Mouse (Mus musculus) induced T-regulatory cell, adult 2 months (primary cell): Measurements from ENCODE around the gene Sgcd.

Experiments
- DNase-seq: peaks from one replicate; pipeline ENCODE4 v3.0.0-alpha.2; 2012; ENCODE audit warnings: low read depth

Sgcd gene

DNA sequence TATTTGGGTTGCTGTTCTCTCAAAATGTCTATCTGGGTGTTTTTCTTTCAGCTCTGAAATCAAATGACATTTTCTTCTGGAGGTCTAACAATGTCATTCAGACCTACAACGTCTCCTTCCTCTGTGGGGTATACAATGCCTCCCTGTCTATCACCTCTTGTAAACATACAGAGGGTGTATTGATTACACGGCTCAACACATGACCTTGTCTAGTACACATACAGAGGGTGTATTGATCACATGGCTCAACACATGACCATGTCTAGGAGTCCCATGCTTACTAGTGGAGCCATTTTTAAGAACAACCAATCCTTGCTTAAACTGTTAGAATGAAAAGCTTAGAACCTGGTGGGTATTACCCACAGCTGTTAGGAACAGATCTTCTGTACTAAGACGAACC, 858.3 kb downstream of the Sgcd start:
- no peak for DNase-seq

DNA sequence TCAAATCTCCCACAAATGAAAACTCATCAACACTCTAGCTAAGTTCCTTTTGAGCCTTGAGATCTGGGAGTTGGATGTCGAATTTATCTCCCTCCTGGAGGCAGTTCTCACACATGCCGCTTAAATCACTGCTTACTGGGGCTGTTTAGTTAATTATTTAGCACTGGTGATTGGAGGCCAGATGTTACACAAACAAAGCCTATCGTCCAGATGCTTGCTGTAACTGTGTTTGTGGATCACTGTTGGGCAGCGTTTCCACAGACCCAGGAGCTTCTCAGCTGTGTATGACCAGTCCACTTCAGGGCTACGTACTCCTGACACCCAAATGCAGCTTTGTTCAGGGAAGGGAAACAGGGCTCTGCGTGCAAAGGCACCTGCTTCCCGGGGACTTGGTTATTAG, 858.8 kb downstream of the Sgcd start:
- DNase-seq: no peak

DNA sequence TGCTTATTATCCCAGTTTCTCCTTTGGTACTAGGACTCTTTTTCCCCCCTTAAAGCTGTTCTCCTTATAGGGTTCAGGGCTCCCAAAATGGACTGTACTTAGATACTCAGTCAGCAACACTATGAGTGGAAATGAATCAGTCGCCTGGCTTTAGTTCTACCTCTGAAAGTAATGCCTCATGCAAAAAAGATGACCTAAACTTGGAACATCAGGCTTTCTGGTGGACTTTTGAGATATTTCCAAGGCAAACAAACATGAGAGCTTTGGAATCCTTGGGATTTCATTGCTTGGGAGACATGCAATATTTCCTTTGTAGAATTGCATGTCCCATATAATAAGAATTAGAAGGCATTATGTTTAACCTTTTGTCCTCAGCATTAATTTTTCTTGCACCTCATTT, 859.6 kb downstream of the Sgcd start:
- DNase-seq: no peak

DNA sequence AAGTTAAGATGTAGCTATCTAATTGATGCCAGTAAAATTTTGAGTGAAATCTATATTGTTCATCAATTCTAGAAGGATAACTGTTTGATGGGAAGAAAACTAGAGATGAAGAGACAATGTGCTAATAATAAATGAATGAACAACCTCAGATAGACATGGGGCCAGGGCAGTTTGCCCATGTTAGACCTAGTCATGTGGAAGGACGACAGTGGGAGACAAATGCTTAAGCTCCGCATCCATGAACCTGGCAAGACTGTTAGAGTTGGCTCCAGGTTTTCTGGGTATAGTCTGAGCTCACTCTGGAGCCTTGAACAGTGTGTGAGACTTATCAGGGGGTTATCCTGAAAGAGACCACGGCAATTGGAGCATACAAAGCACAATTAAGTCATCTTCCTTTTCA, 860.4 kb downstream of the Sgcd start:
- no peak for DNase-seq

DNA sequence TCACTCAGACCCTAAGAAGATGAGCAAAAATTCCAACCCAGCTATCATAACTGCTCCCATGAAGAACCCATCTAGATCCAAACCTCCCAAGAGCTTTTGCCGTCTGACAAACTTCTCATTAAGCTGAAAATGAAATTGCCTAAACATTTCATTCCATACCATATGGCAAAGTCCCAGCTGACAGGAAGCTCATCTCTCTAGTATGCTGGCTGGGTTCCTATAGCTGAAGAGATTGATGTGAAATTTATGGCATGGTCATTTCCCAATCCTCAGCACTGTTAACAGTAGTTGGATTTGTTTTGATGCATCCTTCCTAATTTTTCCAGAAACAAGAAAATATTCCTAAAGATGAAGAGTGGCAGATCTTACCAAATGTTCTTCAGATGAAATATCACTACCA, 867.9 kb downstream of the Sgcd start:
- no peak for DNase-seq

DNA sequence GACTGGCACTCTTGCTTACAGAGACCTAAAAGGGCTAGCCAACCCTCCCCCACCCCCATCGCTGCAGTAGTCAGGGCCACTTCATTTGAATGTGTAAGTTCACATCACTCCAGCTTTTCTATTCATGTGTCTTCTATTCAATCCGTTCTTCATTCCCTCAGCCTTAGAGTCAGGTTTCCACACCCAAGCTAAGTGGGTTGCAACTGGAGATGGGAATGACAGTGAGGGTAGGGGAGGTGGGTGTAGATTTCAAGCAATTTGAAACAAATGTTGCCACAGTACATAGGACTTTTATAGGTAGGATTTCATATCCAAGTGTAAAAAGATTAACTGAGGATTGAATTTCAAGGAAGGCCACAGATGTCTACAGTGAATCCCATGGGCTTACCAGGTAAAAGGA, 870.9 kb downstream of the Sgcd start:
- DNase-seq: no peak

DNA sequence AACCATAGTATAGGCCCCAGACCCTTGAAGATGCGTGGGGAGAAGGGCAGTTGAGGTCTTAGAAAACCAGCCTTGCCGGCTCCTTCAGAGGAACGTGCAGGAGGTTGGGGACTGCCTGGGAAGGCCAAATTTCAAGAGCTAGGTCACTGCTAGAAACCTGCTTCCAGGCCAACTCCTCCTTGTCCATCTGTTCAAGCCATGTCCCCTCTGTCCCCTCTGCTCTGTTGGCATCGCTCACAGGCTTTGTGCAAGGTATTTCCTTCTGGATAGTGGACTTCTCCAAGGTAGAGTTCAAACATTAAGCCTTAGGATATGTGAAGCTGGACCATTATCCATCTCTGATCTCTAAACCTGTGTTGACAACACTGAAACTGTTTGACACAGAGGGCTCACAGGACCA, 874.4 kb downstream of the Sgcd start:
- no peak for DNase-seq

DNA sequence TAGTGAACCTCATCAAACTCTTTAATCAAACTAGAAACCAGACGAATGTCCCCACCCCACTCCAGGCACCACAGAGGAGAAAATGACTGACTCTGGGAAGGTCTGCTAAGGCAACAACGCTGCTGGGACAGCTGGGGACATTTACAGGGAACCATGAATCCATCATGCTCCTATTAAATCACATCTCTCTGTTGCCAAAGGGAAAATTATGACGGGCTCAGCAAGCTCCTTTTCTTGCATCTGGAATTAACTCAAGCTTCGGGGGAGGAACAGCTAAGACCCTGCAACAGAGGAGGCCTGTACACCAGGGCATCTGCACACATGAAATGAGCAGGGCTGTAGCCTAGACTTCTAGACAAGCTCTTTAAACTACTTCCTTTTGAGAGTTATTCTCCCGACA, 875.7 kb downstream of the Sgcd start:
- no peak for DNase-seq

DNA sequence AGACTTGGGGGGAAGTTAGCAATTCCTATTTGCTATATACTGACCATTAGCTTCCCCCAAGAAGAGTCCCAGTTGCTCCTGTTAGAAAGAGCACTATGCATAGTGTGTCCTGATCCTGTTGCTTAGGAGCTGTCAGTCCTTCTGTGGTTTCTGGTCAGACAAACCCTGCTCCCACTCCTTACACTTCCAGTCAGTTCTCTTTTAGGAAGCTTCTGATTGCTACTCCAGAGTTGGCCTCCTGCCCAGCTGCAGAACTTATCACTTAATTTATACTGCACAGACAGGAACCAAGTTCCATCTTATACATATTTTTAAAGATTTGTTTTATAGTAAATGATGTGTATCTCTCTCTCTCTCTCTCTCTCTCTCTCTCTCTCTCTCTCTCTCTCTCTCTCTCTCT, 878.5 kb downstream of the Sgcd start:
- no peak for DNase-seq

DNA sequence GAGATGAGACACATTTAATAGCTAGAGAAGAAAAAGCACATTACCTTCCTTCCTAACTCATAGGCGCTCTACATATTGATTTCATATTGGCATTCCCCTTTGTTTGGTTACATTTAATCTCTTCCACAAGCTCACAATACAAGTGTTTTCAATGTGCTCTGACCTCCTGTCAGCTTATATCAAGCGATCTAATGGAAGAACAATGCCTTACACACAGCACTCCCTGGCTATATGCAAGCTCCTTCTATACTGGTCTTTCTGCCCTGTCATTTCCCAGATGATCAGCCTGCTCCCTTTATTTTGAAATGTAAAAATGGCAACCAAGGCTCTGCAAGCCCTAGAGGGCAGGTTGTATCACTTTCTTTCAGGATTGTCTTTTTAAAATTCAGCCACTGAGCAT, 881.1 kb downstream of the Sgcd start:
- DNase-seq: no peak

DNA sequence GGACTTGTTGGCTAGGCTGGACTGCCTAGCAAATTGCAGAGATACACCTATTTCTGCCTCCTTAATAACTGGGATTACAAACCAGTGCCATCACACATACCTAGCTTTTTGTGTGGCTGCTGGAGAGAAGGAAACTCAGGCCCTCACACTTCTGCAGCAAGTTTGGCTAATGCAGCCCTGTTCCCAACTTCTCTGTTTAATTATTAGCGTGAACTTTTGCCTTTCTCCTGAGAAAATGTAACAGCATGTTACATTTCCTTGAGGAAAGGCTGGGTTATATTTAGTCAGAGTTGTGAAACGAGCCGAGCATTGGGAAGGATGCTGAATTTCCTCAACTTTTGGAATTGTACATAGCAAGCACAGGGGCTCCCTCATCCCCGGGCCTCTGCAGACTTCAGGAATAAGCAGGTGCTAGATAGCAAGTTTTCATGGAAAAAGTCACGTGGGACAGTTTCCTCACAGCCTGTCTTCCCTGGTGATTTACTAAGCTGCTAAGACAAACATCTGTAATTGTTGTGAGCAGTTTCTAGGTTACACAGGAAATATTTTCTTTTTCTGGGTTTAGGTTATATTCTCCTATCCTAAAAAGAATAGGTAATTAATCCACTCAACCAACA, 895.4 kb downstream of the Sgcd start:
- no peak for DNase-seq

DNA sequence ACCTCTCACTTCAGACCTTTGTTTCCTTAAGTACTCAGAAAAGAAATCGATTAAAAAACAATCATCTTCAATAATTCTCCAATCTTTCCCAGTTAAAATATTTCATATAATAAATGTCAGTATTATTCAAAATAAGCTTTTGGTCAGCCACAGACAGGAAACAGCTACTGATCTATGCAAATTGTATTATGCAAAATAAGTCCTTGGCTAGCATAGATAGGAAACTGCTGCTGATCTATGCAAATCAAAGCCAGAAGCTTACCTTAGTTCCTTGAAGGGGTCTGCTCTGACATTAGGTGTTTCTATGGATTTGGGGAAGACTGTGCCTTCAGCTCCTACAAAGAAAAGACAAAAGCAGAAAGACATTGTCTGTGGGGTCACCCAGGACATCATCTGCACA, 906.3 kb downstream of the Sgcd start:
- DNase-seq: no peak

DNA sequence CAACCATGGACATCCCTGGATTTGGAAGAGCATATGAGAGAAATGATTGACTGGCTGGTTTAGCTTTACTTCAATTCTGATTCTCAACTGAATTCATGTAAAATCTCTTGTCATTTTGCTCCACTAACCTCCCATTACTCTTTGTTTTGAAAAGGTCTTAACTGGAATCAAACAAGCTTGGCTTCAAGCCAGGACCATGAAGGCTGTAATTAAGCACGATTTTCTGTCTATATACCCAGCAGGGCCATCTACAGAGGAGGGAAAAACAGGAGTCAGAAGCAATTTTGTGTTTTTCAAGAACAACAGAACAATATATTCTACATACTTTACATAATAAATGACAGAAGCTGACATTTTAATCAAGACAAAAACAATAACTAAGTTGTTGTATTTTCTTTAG, 915.2 kb downstream of the Sgcd start:
- DNase-seq: no peak

DNA sequence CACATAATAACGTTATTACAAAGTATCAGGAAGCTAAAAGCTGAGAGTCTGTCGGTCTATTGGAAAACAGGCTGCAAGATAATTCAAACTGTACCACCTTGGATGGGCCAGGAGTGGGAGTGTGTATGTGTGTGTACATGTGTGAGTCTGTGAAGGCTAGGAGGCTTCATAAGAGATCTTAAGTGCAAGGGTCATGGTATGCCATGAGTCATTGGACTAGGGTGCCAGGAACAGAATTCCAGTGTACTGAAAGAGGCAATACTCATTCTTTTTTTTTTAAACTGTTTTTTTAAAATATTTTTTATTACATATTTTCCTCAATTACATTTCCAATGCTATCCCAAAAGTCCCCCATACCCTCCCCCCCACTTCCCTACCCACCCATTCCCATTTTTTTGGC, 917.6 kb downstream of the Sgcd start:
- no peak for DNase-seq

DNA sequence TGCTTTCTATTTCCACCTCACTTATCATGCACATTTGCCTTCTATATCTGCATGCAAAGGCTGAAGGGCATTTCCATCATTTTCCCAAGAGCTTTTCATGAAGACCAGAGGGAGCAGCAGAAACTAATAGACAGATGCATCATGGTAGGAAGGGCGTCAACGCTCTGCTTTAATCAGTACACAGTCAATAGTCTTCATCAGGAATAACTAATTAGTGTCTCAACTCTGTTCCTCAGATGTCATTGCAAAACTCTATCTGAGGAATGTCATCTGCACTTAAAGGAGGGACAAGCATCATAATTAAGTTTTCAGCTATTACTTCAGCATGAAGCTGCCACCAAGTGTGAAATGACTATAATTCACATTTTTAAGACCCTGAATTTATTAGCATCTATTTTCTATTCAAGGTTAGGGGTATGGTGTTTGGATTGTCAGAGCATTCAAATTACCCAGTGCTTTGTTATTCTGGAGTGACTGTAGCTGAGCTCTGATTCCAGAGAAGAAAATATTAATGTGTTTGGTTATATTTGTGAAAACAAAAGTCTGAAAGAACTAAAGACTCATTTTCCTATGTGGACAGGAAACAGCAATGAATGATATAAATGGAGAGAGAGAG, 918.9 kb downstream of the Sgcd start:
- DNase-seq: no peak

DNA sequence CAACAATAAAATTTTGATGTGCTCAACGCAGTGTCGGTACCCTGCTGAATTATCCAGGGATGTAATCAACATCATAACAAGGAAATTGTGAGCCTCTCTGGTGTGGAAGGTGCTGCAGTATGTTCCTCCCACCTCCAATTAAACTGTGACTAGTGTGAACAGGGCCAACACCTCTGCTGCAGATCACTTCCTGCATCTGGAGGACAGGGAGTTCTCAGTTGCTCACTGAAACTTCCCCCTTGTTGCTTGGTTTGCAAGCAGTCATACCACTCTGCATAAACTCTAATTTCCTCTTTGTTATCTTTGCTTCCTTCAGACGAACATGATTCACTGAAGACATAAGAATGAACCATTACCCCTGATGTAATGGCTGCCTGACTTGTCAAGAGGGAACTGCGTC, 925.1 kb downstream of the Sgcd start:
- no peak for DNase-seq

DNA sequence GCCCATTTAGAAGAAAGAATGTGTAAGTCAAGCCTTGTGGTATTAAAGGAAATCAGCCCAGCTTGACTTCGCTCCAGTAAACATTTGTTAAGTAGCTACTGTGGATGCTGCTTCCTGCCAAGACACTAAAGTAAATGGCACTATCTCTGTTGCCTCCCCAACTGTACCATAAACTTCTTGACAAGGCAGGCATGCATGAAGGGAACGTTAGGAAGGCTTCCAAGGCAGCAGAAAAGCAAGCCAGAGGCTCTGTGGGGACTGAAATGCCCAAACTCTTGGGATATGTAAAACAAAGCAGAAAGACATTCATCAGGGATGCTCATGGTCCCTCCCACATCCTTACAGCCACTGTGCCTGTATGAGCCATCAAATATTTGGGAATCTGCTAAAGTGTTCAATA, 938.4 kb downstream of the Sgcd start:
- DNase-seq: no peak

DNA sequence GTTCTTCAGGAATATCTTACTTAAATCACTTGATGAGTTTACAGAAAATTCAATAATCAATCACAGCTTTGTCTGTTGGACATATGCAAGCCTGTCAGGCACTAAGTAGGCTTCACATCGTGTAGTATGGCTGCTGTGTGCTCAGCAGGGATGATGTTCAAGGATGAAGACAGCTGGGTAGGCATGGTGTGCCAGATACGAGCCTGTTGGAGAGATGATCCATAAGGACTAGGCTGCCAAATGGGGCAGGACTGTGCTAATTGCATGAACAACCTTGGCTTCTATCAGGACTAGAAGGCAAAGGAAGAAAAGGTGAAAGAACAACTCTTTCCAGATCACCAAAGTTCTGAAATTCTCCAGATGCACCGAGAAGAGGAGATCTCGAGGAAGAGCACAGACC, 939.0 kb downstream of the Sgcd start:
- no peak for DNase-seq

DNA sequence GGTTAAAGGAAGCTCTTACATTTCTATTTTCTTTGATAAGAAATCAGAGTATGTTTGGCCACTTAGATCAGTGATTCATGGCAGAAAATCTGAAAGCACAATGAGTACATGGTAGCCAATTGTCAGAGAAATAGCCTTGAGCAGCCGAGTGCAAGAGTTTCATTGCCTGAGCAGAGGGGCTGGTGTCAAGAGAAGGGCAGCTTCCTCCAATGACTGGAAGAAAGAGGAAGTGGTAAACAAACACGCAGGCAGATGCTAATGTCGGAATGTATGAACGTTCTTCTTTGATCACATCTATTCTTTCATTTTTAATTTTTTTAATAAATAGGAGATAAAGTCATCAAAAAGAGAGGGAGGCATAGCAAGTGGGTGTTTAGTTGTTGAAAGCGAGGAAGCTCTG, 956.5 kb downstream of the Sgcd start:
- no peak for DNase-seq

DNA sequence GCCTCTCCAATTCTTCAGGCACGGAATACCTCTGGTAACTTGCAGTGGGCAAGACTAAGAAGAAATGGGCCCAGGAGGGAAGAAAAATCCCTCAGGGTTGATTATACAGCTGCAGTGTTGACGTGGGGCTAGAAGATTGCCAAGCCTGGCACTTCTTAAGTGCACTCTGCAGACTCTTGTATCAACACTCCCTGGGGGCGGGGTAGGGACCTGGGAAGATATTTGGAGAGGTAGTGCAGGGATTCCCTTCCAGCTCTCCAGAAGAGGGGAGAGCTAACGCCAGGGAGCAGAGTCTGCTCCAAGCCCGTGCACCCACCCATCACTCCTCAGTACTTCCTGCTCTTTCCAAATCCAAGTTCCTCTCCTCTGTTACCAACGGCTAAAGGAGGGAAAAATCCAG, 967.9 kb downstream of the Sgcd start:
- DNase-seq: no peak

DNA sequence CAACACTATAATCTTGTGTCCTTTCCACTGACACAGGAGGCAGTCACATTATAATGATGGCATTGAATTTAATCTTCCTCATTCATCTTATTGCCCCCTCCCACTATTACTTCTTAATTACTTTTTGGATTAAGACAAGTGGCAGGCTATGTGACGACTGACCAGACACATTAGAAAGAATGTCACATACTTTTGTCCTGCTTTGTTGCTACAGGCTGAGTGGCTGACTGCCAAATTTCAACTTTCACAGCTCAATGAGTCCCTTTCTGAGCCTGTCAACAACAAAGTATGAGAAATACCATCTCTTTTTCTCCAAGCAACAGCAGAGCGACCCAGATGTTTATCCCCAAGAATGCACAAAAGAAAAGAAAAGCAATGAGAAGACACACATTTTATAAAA, 970.6 kb downstream of the Sgcd start:
- no peak for DNase-seq

DNA sequence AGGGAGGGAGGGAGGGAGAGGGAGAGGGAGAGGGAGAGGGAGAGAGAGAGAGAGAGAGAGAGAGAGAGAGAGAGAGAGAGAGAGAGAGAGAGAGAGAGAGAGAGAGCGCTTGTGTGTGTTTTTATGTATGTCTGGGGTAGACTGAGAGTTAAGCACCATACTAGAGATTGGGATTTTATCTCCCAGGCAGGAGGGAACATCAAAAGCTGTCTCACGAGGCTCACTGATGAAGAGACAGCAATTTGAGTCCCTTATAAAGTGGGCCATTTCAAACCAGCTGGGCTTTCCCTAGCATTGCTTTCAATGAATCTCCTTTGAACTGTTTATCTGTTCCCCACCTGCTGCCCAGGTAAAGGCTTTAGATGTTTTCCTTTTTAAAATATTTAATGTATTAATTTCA, 973.1 kb downstream of the Sgcd start:
- no peak for DNase-seq

DNA sequence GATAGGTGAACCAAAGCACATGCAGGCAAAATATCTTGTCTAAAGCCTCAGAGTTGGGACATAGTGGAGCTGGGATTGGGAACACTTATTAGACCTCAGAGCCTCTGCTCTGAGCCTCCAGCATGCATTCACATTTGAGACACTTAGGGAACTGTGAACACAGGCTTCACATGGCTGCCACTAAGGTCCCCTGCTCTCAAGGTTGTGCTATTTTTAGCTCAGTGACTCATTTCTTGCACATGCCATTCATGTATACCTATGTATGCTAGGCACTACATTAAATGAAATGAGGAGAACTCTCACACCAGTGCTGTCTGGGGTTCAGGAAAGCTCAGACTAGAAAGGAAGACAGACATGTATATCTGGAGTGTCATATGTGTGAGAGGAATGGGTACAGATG, 974.5 kb downstream of the Sgcd start:
- no peak for DNase-seq

DNA sequence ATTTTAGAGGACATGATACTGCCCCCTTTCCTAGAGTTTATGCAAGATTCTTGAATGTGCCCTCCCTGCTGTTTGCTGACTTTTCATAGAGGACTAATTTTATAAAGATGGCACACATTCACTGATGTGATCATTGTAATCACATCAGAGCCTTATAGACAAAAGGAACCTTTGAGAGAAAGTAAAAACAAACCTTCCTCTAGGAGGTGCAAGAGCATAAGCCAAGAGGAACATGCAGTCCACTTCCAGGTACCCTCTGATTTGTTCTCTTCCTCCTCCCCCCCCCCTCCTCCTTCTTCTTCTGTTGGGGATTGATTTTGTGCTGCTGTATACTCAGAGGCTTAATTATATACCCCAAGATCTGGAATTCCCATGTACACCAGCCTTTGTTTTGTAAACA, 978.6 kb downstream of the Sgcd start:
- no peak for DNase-seq
